Mouse (Mus musculus): ENCODE measurements around the gene Oog3. TPM values are rescaled to one million over a fixed set of nuclear protein-coding genes. Genes with fewer than 3 reads are reported as not detected.

Oog3 gene
- not detected for total RNA-seq (2021)
- long read RNA-seq: 0 reads

- no peak for DNase-seq (ENCODE audit: low spot score in 2 of 2)
These were observed at the start of gene Oog3 for GRCm38 (mm10) chr4:144162563-144162962. Oog3 (minus strand) TSS chr4:144162663.

- DNase-seq (ENCODE audit: low spot score in 2 of 2): no peak
These were observed 28.0 kb upstream of the Oog3 start, which contains the start of gene Oog2 for GRCm38 (mm10) chr4:144190419-144190818. Oog2 (plus strand) TSS chr4:144190719.

Other genes starting within 250 kb of the Oog3 start
- not detected for gene Pramef25, start 211.6 kb downstream of the Oog3 start, total RNA-seq (2021)
- not detected for gene Gm13101, start 195.7 kb downstream of the Oog3 start, total RNA-seq (2021)
- gene Pramef17, start 168.3 kb downstream of the Oog3 start, total RNA-seq (2021): not detected
- gene Pramel4, start 103.5 kb downstream of the Oog3 start, total RNA-seq (2021): not detected
- gene Gm13102, start 56.2 kb downstream of the Oog3 start, total RNA-seq (2021): not detected
- gene Oog2, start 28.1 kb upstream of the Oog3 start, total RNA-seq (2021): not detected
- not detected for gene C87977, start 50.7 kb upstream of the Oog3 start, total RNA-seq (2021)
- not detected for gene Pramel5, start 117.8 kb upstream of the Oog3 start, total RNA-seq (2021)
- not detected for gene Gm13128, start 167.6 kb upstream of the Oog3 start, total RNA-seq (2021)
- gene Gm13119, start 195.3 kb upstream of the Oog3 start, total RNA-seq (2021): not detected
- gene Pramef20, start 215.3 kb upstream of the Oog3 start, total RNA-seq (2021): not detected
- not detected for gene Pramef12, start 245.8 kb upstream of the Oog3 start, total RNA-seq (2021)